Mouse (Mus musculus) spleen, postnatal 4 days (tissue): ENCODE data around the gene Eif5a.

ENCODE experiments used
- DNase-seq, 2 experiments: peaks; one replicate each; pipeline ENCODE4 v3.0.0; 2022; ENCODE audit warnings: low spot score in 2 of 2

The Eif5a gene

DNA sequence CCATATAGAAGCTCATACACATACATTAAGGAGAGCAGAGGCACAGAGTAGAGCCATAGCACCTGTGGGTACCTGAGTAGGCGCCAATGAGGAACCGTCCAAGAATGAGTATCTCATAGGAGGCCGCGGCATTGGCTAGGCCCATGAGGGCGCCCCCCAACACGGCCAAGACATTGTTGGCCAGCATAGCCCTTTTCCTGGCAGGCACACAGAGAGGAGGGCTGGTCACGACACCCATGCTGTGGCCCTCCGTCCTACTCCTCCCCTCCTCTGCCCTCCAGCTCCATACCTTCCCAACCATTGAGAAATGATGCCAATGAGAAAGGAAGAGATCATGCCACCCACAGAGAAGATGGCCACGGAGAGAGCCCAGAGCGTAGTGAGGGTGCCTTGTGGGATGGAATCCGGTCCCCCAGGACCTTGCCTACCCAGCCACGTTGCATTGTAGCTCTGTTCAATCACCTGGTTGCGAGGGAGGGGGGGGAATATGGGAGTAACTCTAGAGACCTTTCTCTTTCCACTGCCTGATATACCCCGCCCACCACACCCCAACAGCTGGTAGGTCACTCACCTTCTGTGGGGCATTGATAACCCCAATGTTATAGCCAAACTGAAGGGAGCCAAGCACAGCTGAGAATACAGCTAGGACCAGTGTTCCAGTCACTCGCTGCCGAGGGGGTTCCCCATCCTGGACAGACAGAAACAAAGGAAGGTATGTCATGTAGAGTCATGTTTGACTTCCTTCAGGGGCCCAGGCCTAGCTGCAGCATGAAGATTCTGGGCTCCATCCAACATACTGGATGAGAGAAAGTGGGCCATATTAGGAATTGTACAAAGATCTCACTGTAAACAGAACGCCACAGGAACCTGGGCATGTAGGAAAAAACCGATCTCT is 24.5 kb upstream of the Eif5a start:
- DNase-seq = peak; percentile 62 to 78

DNA sequence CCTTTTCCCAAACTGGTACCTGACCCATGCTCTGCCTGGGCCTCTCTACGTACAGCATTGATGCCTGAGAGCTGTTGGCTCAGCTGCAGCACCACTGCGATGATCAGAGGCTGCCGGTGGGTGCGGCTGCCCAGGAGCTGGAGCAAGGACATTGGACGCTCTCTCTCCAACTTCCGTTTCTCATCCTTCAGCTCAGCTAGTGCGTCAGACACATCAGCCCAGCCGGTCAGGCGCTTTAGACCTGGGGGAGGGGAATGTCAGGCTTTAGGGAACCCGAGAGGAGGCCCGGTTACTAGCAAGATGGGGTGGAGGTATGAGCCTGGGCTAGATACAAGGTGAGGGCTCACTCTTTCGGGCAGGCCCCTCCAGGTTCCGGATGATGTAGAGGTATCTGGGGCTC is 23.5 kb upstream of the Eif5a start:
- no peak for DNase-seq

DNA sequence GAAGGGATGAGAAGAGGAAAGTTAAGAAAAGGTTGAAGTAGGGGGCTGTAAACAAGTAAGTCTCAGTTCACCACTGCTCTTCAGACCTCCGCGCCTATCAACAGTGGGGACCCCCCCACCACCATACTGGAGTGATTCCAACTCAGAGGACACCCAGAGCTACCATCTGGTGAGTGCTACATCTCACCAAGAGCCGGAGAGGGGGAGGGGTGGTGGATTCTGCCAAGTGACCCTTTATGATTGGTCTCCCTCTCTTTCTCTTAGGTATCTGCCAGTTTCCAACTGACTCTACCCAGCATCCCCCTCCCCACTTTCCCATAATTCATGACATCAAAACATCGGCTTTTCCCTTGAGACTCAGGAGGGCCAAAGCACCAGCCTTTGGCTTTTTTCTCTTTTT is 19.2 kb upstream of the Eif5a start:
- peak in 1 of 2 experiments; percentile 65 for DNase-seq

DNA sequence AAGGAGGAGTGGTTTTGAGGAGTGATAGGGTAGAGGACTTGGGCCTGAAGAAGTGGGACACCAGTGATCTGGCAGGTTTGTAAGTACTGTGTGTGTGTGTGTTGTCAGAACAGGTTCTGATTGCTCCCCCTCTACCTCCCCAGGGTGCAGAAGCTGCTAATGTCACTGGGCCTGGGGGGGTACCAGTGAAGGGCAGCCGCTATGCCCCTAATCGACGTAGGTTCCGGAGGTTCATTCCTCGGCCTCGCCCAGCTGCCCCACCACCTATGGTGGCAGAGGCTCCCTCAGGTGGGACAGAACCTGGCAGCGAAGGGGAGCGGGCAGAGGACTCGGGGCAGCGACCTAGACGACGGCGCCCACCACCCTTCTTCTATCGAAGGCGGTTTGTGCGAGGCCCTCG is 18.0 kb upstream of the Eif5a start:
- DNase-seq = peak; percentile 13 to 64

DNA sequence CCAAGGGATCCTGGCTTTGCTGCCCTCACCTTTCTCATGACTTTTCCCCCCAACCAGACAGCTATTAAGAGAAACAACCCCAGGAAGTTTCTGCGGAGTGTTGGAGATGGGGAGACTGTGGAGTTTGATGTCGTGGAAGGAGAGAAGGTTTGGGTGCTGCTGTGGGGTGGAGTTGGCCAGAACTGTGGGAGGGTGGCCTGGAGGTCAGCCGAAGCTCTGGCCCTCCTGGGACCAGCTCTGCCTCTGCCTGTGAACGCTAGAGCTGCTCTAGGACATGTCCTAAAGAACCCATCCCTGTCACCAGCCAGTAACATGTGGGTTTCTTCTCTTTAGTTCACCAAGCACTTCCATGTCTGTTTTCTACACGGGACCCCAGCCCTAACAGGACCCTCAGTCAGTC is 17.4 kb upstream of the Eif5a start:
- DNase-seq = no peak

DNA sequence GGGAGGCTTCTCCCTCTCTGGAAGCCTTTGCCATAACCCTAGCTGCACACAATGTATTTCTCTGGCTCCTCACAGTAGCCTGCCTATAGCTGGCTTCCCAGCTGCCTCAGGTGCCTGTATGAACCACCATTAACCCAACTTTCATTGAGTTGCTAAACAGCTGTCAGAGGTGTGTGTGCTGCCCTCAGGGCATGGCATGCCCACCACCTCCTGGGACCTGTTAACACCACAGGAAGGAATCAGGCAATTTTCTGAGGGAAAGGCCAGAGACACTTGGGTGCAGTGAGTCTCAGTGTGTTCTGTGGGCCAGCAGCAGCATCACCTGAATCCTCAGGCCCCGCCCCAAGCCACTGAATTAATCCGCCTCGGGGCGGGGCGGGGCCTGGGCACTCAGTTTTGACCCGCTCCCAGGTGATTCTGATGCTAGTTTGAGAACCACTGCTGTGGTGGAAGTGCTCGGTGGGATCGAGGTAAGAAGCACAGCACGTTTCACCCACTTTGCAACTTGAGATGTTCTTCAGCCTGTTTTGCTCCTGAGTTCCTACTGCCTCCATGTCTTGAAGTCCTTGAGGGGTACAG is 16.7 kb upstream of the Eif5a start:
- peak in 1 of 2 experiments; percentile 61 for DNase-seq

DNA sequence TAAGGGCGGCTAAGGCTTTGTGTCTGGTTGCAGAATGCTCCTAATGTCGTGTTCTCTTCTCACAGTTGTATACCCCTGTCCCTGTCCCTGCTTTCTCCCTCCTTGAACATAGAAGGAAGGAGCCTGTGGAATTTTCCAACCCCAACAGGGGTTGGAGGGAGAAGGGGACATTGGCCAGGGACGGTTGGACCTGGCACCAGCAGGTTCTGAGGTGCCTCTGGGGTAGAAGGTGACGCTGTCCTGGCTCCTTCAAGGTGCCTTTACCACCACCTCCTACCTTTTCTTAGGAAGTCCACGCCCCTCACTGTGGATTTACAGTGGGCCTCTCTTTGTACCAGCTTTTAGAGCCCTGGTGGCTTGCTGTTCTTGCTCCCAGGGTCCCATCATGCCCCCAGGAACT is 16.1 kb upstream of the Eif5a start:
- no peak for DNase-seq

DNA sequence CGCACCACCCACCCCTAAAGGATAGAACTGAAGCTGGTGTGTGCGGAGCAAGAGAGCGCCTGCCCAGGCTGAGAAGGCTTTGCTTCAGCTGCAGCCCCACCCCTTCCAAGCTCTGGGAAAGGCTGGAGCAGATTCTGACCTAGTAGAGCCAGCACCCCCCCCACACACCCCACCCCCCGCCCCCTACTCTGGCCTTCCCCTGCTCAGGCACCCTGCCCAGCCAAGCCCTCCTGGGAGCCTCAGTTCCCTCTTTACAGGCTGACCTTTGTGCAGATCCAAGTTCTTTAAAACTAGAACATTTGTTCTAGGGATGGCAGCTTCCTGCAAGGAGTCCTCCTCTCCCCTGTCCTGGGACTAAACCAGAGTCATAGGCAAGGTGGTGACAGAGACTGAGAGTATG is 15.6 kb upstream of the Eif5a start:
- DNase-seq = no peak

DNA sequence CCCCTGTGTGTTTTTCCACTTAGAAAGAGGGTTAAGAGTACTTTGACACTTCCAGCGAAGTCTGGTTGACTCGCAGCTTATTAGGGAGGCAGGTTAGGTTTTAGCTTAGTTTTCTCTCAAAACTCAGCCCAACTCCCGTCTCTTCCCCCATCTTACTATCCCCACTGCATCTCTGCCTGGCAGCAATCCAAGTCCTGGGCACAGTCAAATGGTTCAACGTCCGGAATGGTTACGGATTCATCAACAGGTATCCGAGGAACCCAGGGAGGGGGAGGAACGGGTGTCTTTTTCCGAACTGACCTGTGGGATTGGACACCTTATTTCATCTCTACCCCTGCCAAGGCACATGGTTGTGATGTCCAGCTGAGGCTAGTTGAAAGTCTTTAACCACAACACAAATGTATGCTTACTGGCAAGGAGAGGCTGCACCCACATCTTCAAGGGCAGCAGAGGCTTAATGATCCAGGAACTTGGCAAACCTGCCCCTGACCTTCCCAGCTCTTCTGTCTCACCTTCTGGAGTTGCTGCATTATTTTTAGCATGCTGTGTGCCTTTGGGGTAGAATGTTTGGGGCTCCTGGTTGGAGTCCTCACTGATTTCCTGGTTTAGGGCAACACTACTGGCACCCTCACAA is 15.1 kb upstream of the Eif5a start:
- no peak for DNase-seq

DNA sequence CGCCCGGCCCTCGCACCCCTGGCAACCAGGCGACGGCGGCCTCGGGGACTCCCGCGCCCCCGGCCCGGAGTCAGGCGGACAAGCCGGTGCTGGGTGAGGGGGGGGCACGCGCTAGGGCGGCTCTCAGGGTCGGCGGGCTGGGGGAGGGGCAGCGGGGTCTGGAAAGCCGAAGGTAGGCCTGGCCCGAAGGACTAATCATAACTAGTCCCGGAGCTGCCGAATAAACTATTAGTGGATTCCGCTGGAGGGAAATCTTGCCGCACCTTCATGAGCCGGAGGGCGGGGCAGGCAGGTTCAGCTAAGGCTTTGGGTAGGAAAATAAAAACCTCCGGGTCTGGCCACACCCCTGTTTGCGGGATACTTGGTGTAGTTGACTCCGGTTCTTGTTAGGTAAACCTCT is 14.4 kb upstream of the Eif5a start:
- DNase-seq = peak; percentile 22 to 70

DNA sequence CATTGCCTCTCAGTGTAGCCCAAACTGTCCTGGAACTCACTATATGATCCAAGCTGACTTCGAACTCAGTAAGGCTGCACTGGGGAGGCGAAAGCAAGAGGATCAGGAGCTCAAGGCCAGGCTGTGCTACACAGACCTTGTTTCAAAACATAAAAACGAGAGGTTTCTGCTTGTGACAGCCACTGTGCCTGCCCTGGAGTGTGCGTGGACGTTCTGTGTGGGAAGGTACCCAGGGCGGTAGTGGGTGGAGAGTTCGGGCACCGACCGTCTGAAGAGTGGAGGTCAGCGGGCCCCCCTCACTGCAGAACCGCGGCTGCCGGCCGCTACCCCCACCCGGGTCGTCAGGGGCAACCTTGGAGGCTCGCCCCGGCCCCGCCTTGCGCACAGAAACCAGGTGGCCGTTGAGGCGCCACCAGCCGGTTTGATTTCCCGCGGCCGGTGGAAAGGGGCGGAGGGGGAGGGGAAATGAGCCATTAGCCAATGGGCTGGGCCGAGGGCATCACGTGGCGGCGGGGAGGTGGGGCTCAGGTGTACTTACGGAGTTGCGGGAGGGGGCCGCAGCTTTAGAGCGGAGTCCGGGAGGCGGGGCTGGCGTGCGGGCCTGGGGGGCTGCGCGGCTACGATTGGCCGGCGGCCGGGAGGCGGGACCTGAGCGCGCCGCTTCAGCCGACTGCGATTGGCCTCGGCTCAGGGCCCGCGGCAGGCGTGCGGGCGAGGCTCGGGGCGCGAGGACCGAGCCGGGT is 13.6 kb upstream of the Eif5a start, which contains the start of gene Ybx2:
Gene Ybx2 (plus strand): TSS at position 660 of the 743 bp plus-strand sequence.
- DNase-seq = peak; percentile 84 to 92

DNA sequence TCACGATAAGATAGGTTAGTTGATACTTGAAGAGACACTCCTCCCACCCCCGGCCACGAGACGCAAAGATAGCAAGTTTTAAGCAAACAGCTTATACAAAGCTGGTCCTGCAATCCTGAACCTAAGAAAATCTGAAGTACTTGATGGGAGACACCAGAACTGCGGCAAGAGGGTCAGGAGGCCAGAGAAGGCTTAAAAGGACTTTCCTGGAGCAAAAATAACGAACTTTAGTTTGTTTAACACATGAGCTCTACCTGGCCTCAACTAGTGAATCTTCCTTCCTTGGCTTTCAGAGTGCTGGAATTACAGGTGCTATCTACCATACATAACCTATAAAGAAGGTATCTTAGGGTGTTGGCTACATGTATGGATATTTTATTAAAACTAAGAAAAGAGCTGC is 12.9 kb upstream of the Eif5a start:
- DNase-seq = peak in 1 of 2 experiments; percentile 13

DNA sequence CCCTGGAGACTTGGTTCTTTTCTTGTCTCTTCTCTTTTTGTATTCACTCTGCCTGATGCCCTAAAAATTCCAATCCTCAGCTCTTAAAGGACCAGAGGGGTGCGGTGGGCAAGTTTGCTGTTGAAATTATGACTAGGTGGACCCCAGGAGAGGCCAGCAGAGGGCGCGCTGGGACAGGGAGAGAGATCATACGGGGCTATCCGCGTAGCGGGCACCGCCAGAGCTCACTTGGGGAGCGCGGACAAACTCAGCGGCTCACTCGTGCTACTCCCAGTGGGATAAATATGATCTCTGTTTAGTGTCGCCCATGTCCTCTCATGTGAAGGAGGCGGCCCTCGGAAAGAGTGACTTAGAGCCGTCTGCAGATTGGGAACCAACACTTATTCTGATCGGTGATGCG is 12.4 kb upstream of the Eif5a start:
- peak; percentile 95 to 100 for DNase-seq

DNA sequence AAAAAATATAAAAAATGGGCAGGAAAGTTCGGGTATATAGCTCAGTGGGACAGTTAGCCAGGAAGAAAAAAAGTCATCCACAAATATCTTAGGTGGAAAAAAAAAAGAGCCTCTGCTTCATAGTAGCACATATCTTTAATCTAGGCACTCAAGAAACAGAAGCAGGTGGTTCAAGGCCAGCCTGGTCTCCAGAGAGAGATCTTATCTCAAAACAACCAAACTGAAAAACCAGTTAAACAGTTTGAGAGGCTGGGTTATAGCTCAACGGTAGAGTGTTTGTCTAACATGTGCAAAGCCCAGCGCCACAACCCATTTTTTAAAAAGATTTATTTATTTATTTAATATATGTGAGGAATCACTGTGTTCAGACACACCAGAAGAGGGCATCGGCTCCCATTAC is 11.3 kb upstream of the Eif5a start:
- DNase-seq = no peak

DNA sequence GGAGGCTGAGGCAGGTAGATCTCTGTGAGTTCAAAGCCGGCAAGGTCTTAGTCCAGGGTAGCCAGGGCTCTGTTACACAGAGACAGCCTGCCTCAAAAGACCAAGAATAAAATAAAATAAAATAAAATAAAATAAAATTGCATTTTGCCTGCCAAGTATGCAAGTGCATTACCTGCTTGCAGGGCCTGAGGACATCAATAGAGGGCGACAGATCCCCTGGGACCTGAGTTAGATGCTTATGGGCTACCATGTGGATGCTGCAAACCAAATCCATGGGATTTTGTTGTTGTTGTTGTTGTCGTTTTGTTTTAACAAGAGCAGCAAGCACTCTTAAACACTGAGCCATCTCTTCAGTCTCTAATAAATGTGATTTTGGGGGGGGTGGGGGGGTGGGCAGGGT is 10.5 kb upstream of the Eif5a start:
- DNase-seq = peak; percentile 30 to 66

DNA sequence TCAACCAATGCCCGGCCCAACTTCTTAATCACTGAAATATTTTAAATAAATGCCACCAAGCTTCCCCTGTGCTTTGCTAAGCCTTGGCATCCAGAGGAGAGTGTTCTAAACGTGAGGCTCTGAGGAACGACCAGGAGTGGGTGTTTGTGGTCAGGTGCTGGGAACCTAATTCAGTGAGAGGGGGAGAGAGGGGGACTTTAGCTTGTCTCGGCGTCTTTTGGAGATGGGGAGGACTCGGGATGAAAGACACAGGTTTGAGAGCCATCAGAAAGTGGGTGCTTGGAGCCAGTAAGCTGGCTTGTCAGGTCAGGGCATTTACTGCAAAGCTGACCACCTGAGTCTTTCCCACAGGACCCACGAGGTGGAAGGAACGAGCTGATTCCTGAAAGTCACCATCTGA is 10.0 kb upstream of the Eif5a start:
- DNase-seq = peak in 1 of 2 experiments; percentile 54

DNA sequence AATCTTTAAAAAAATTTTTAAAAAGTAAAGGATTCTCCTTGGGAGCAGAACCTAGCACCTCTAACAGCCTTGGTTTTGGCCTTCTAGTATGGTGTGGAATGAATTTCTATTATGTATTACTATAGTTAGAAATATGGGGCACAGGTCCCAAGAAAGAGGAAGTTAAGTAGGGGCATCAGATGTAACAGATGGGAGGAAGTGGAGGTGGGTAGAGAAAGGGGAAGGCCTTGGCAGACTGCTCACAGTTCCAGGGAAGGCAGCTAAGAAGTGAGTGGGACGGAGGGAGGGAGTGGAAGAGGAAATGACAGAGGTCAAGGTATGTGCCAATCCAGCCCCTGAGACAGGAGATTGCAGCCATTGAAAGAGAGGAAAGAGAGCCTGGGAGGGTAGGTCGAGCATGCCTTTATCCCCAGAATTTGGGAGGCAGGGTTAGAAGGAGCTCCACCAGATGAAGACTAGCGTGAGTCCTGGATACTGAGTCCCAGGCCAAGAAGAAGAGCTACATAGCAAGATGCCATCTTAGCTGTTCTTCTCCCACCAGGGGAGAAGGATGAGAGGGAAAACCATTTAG is 9.3 kb upstream of the Eif5a start:
- peak; percentile 28 to 64 for DNase-seq

DNA sequence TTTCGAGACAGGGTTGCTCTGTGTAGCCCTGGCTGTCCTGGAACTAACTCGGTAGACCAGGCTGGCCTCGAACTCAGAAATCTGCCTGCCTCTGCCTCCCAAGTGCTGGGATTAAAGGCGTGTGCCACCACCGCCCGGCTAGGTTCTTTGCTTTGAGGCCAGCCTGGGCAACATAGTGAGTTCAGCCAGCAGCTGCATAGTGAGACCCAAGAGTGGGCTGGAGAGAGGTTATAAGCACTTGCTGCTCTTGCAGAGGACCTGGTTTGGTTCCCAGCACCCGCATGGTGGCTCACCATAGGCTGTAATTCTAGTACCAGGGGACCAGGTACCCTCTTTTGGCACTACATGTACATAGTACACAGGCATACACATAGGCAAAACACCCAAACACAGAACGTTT is 8.4 kb upstream of the Eif5a start:
- peak in 1 of 2 experiments; percentile 59 for DNase-seq

DNA sequence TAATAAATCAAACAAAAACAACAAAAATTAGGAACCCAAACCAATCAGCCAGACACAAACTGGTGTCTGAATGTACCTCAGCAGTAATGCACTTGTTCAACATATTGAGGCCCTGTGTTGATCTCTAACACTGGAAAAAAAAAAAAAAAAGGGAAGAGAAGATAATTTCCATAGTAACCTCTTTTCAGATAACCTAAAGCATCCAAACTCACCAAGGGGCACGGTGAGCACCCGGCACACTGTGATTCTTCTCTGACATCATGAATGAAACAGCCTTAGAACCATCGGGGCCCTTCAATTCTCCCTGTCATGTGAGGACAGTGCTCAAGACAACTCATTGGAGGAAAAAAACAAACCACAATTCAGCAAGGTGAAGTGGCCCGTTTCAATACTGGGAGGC is 8.0 kb upstream of the Eif5a start:
- no peak for DNase-seq

DNA sequence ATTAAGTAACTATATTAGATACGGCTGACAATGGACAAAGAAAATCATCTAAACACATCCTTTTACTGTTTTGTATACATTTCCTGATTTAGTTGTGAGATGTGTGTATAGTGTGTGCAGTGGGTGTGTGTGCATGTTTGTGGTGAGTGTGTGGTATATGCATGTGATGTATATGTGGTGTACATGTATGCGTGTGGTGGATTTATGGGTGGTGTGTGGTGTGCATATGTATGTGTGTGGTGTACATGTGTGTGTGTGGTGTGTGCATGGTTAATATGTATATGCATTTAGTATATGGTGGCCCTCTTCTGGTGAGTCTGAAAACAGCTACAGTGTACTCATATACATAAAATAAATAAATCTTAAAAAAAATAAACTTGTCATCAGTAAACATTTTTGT is 5.7 kb upstream of the Eif5a start:
- no peak for DNase-seq

DNA sequence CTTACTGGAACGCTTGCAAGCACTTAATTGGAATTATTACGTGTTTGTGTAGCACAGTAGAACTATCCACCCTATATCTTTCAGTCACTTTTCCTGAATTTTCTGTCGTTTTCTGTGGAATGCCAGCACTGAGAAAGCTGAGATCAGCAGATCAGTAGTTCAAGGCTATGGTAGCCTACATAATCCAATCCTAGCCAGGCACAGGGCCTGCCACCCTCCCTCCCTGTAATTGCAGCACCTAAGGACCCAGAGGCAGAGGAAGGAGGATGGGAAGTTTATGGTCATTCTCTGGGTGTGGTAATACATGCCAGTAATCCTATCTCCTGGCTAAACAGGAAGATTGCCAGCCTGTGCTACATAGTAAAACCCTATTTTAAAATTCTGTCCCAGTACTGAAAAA is 1.0 kb upstream of the Eif5a start:
- DNase-seq = peak in 1 of 2 experiments; percentile 13
